Mouse (Mus musculus): ENCODE results near the gene Bst2. TPM values are rescaled to one million over a fixed set of nuclear protein-coding genes. Genes with fewer than 3 reads are reported as not detected.

Gene Bst2
- polyA plus RNA-seq (2012; rRNA removed), result 457 and 474 TPM in 2 replicates

- Histone ChIP-seq H3K4me3 (ENCODE audit: control insufficient read depth, insufficient read depth, low read length) (peak within 1 kb of the TSS; percentile 99), H3K4me1 (replicated peaks; ENCODE audit: control insufficient read depth, insufficient read depth, low read length) (peaks cover 28% of the 10 kb centered on the region), H3K36me3 (ENCODE audit: control insufficient read depth, insufficient read depth, low read length) (no peaks in the 10 kb centered on the region), H3K27me3 (ENCODE audit: control insufficient read depth, insufficient read depth, low read length) (no peaks in the 10 kb centered on the region), H3K27ac (ENCODE audit: control insufficient read depth, insufficient read depth, low read length) (peak within 1 kb of the TSS; percentile 76)
- no peak for TF ChIP-seq POLR2A (IDR thresholded peaks at IDR 0.05; ENCODE audit: control insufficient read depth, extremely low read depth, insufficient read depth, low read length, poor library complexity)
- no peak for TF ChIP-seq CTCF (IDR thresholded peaks at IDR 0.05; ENCODE audit: borderline replicate concordance, control insufficient read depth, extremely low read depth, insufficient read depth, low read length, poor library complexity)
- DNase-seq, result peak; percentile 92
- WGBS, result 1% methylated on average over 37 of the region's 37 CpGs
Measured at GRCm38 (mm10) chr8:71537028-71537867, at the start of gene Bst2. TSS of gene Bst2 (minus strand) at chr8:71537456.

- Histone ChIP-seq H3K4me3 (ENCODE audit: control insufficient read depth, insufficient read depth, low read length) (no peak overlapping the region), H3K27me3 (ENCODE audit: control insufficient read depth, insufficient read depth, low read length) (no peaks in the 10 kb centered on the region), H3K36me3 (ENCODE audit: control insufficient read depth, insufficient read depth, low read length) (no peaks in the 10 kb centered on the region; the same call in 1 of the 2 replicates), H3K4me1 (replicated peaks; ENCODE audit: control insufficient read depth, insufficient read depth, low read length) (peaks cover 28% of the 10 kb centered on the region), H3K27ac (ENCODE audit: control insufficient read depth, insufficient read depth, low read length) (no peak overlapping the region)
- TF ChIP-seq POLR2A (IDR thresholded peaks at IDR 0.05; ENCODE audit: control insufficient read depth, extremely low read depth, insufficient read depth, low read length, poor library complexity), result no peak
- TF ChIP-seq CTCF (IDR thresholded peaks at IDR 0.05; ENCODE audit: borderline replicate concordance, control insufficient read depth, extremely low read depth, insufficient read depth, low read length, poor library complexity), result no peak
- WGBS, result 48% methylated on average over 2 of the region's 2 CpGs
- DNase-seq, result peak; percentile 52
Measured at GRCm38 (mm10) chr8:71586891-71587290, 49.6 kb upstream of the Bst2 start.

- H3K27me3 ChIP-seq (ENCODE audit: control insufficient read depth, insufficient read depth, low read length), result no peaks in the 10 kb centered on the region
- H3K4me1 ChIP-seq (replicated peaks; ENCODE audit: control insufficient read depth, insufficient read depth, low read length), result no peaks in the 10 kb centered on the region
- 94% methylated on average over 8 of the region's 9 CpGs for WGBS
- no peak overlapping the region for H3K27ac ChIP-seq (ENCODE audit: control insufficient read depth, insufficient read depth, low read length)
- H3K4me3 ChIP-seq (ENCODE audit: control insufficient read depth, insufficient read depth, low read length), result no peak overlapping the region
- no peak for DNase-seq
- H3K36me3 ChIP-seq (ENCODE audit: control insufficient read depth, insufficient read depth, low read length), result no peaks in the 10 kb centered on the region; the same call in 1 of the 2 replicates
- TF ChIP-seq POLR2A (IDR thresholded peaks at IDR 0.05; ENCODE audit: control insufficient read depth, extremely low read depth, insufficient read depth, low read length, poor library complexity), result no peak
- TF ChIP-seq CTCF (IDR thresholded peaks at IDR 0.05; ENCODE audit: borderline replicate concordance, control insufficient read depth, extremely low read depth, insufficient read depth, low read length, poor library complexity), result no peak
Measured at GRCm38 (mm10) chr8:71580201-71580600, 42.9 kb upstream of the Bst2 start.

DNA sequence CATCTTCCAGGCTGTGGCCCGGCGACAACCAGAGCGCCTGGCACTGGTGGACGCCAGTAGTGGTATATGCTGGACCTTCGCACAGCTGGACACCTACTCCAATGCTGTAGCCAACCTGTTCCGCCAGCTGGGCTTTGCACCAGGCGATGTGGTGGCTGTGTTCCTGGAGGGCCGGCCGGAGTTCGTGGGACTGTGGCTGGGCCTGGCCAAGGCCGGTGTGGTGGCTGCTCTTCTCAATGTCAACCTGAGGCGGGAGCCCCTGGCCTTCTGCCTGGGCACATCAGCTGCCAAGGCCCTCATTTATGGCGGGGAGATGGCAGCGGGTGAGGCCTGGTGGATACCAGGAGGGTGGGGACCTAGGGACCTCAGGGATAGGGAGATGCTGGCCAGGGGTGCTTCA lies 42.2 kb upstream of the Bst2 start:
- no peak overlapping the region for H3K27ac ChIP-seq (ENCODE audit: control insufficient read depth, insufficient read depth, low read length)
- H3K4me3 ChIP-seq (ENCODE audit: control insufficient read depth, insufficient read depth, low read length), result no peak overlapping the region
- H3K4me1 ChIP-seq (replicated peaks; ENCODE audit: control insufficient read depth, insufficient read depth, low read length), result peaks cover 1% of the 10 kb centered on the region
- 94% methylated on average over 14 of the region's 14 CpGs for WGBS
- DNase-seq, result no peak
- no peaks in the 10 kb centered on the region for H3K27me3 ChIP-seq (ENCODE audit: control insufficient read depth, insufficient read depth, low read length)
- TF ChIP-seq CTCF (IDR thresholded peaks at IDR 0.05; ENCODE audit: borderline replicate concordance, control insufficient read depth, extremely low read depth, insufficient read depth, low read length, poor library complexity) (no peak), POLR2A (IDR thresholded peaks at IDR 0.05; ENCODE audit: control insufficient read depth, extremely low read depth, insufficient read depth, low read length, poor library complexity) (no peak)
- H3K36me3 ChIP-seq (ENCODE audit: control insufficient read depth, insufficient read depth, low read length), result no peaks in the 10 kb centered on the region; the same call in 1 of the 2 replicates

DNA sequence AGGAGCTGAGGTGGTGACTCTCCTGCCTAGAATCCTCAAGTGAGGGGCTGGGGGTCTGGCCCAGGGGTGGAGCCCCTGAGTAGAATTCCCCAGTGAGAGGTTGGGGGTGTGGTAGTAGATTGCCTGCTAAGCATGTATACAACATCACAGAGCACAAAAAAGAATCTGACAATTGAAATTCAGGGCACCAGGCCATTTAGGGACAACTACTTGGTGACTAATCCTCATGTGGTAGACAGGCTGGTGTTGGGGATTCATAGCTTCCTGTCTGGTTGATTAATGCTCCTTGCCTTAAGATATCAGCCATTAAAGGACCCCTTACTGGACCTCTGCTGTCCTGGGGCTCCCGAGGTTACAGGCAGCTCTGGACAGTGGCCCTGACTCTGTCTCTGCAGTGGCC lies 41.8 kb upstream of the Bst2 start:
- Histone ChIP-seq H3K4me1 (replicated peaks; ENCODE audit: control insufficient read depth, insufficient read depth, low read length) (peaks cover 3% of the 10 kb centered on the region), H3K27ac (ENCODE audit: control insufficient read depth, insufficient read depth, low read length) (no peak overlapping the region), H3K4me3 (ENCODE audit: control insufficient read depth, insufficient read depth, low read length) (no peak overlapping the region), H3K36me3 (ENCODE audit: control insufficient read depth, insufficient read depth, low read length) (no peaks in the 10 kb centered on the region; the same call in 1 of the 2 replicates), H3K27me3 (ENCODE audit: control insufficient read depth, insufficient read depth, low read length) (no peaks in the 10 kb centered on the region)
- 100% methylated on average over 1 of the region's 1 CpGs for WGBS
- no peak for DNase-seq
- TF ChIP-seq POLR2A (IDR thresholded peaks at IDR 0.05; ENCODE audit: control insufficient read depth, extremely low read depth, insufficient read depth, low read length, poor library complexity) (no peak), CTCF (IDR thresholded peaks at IDR 0.05; ENCODE audit: borderline replicate concordance, control insufficient read depth, extremely low read depth, insufficient read depth, low read length, poor library complexity) (no peak)

- TF ChIP-seq POLR2A (IDR thresholded peaks at IDR 0.05; ENCODE audit: control insufficient read depth, extremely low read depth, insufficient read depth, low read length, poor library complexity), result no peak
- Histone ChIP-seq H3K4me1 (replicated peaks; ENCODE audit: control insufficient read depth, insufficient read depth, low read length) (peaks cover 5% of the 10 kb centered on the region), H3K36me3 (ENCODE audit: control insufficient read depth, insufficient read depth, low read length) (no peaks in the 10 kb centered on the region), H3K27me3 (ENCODE audit: control insufficient read depth, insufficient read depth, low read length) (no peaks in the 10 kb centered on the region), H3K4me3 (ENCODE audit: control insufficient read depth, insufficient read depth, low read length) (no peak overlapping the region), H3K27ac (ENCODE audit: control insufficient read depth, insufficient read depth, low read length) (no peak overlapping the region)
- 84% methylated on average over 4 of the region's 4 CpGs for WGBS
- DNase-seq, result no peak
Measured at GRCm38 (mm10) chr8:71577856-71578387, 40.7 kb upstream of the Bst2 start.

Data from thymus, adult 2 months (tissue).